Mouse (Mus musculus): ENCODE data around the gene Unc13a.

Gene Unc13a

GRCm38 (mm10) chr8:71579476-71579875 lies 92.1 kb downstream of the Unc13a start:
- DNase-seq = no peak

GRCm38 (mm10) chr8:71579009-71579408 lies 92.5 kb downstream of the Unc13a start:
- no peak for DNase-seq

- DNase-seq = no peak
Measured at GRCm38 (mm10) chr8:71577856-71578387, 93.6 kb downstream of the Unc13a start.

- no peak for DNase-seq
Measured at GRCm38 (mm10) chr8:71575020-71575419, 96.5 kb downstream of the Unc13a start.

GRCm38 (mm10) chr8:71574426-71574825 lies 97.1 kb downstream of the Unc13a start:
- no peak for DNase-seq
